Mouse (Mus musculus) spleen, adult 2 months (tissue): ENCODE measurements around the gene Tceanc2.

Source experiments
- CTCF ChIP-seq: fragments of 200-500 bp; IDR thresholded peaks from 2 replicates; pipeline ENCODE4 v1.5.1; 2011; ENCODE audit warnings: mild to moderate bottlenecking, inconsistent platforms; ENCODE audit not compliant: insufficient read depth, insufficient read length, insufficient replicate concordance; ENCODE audit errors: extremely low read depth
- POLR2A ChIP-seq: fragments of 200-500 bp; IDR thresholded peaks from 2 replicates; pipeline ENCODE4 v1.6.1; 2011; ENCODE audit warnings: low read depth, low read length, inconsistent platforms

DNA sequence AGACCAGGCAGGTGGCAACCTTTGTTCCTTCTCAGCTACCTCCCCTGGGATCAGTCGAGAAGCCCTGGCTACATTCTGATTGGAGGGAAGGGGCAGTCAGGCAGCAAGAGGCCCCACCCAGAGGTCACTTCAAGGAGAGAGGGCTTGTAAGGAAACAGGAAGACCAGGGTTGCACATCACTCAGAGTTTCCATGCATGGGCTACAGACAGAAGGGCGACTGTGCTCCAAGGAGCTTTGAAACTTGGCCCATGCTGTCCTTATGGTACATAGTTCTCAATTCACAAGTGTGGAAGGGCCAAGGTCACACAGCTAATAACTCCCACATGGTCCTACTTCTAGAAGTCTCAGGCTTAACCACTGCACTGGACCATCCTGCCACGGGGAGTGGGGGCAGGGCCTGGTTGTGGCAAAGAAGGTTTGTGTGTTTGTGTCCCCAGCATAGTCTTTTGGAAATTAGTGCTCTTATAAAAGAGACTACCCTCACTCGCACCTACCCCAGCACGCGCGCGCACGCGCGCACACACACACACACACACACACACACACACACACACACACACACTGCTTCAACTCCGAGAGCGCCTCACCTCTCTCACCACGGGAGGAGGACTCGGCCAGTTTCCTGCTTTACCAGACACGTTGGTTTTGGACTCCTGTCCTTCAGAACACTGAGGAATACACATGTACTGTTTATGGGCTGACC lies 84.3 kb downstream of the Tceanc2 start:
- TF ChIP-seq CTCF (no peak), POLR2A (no peak)
